Mouse (Mus musculus): ENCODE data around the gene Gkn2. TPM values are rescaled to one million over a fixed set of nuclear protein-coding genes. Genes with fewer than 3 reads are reported as not detected.

Gkn2 gene
- polyA plus RNA-seq, 1 experiment from 2014 or later = not detected

GRCm38 (mm10) chr6:87393466-87394205 lies 20.5 kb downstream of the Gkn2 start:
- no peaks in the 10 kb centered on the region for H3K27me3 ChIP-seq (ENCODE audit: control insufficient read depth, insufficient read depth, low read depth, low read length)
- H3K9ac ChIP-seq (ENCODE audit: low read depth, low read length) = no peak overlapping the region
- no peak overlapping the region for H3K27ac ChIP-seq (ENCODE audit: low read length)
- H3K4me1 ChIP-seq (ENCODE audit: control insufficient read depth, insufficient read depth, low read length) = no peaks in the 10 kb centered on the region
- H3K9me3 ChIP-seq (replicated peaks; ENCODE audit: control insufficient read depth, low read length, poor library complexity, severe bottlenecking) = no peaks in the 10 kb centered on the region
- no peaks in the 10 kb centered on the region for H3K36me3 ChIP-seq (ENCODE audit: control insufficient read depth, insufficient read depth, low read length)
- no peak overlapping the region for H3K4me3 ChIP-seq (ENCODE audit: low read depth, low read length)
- no peak overlapping the region for H3K4me2 ChIP-seq (ENCODE audit: low read length)
- ATAC-seq = no peak
- WGBS = 79% methylated on average over 8 of the region's 8 CpGs

GRCm38 (mm10) chr6:87394783-87395182 lies 21.6 kb downstream of the Gkn2 start:
- H3K4me3 ChIP-seq (ENCODE audit: low read depth, low read length) = no peak overlapping the region
- WGBS = 88% methylated on average over 9 of the region's 9 CpGs
- no peaks in the 10 kb centered on the region for H3K36me3 ChIP-seq (ENCODE audit: control insufficient read depth, insufficient read depth, low read length)
- H3K4me2 ChIP-seq (ENCODE audit: low read length) = no peak overlapping the region
- no peaks in the 10 kb centered on the region for H3K4me1 ChIP-seq (ENCODE audit: control insufficient read depth, insufficient read depth, low read length)
- no peaks in the 10 kb centered on the region for H3K9me3 ChIP-seq (replicated peaks; ENCODE audit: control insufficient read depth, low read length, poor library complexity, severe bottlenecking)
- ATAC-seq = no peak
- no peak overlapping the region for H3K27ac ChIP-seq (ENCODE audit: low read length)
- H3K27me3 ChIP-seq (ENCODE audit: control insufficient read depth, insufficient read depth, low read depth, low read length) = no peaks in the 10 kb centered on the region
- no peak overlapping the region for H3K9ac ChIP-seq (ENCODE audit: low read depth, low read length)

GRCm38 (mm10) chr6:87399137-87399536 lies 26.0 kb downstream of the Gkn2 start:
- H3K27ac ChIP-seq (ENCODE audit: low read length) = no peak overlapping the region
- 2% methylated on average over 5 of the region's 5 CpGs for WGBS

GRCm38 (mm10) chr6:87399886-87400566 lies 26.9 kb downstream of the Gkn2 start:
- WGBS = 60% methylated on average over 4 of the region's 4 CpGs

More at GRCm38 (mm10) chr6:87399137-87399536, 26.0 kb downstream of the Gkn2 start:
- Histone ChIP-seq H3K4me3 (ENCODE audit: low read depth, low read length) (no peak overlapping the region), H3K4me1 (ENCODE audit: control insufficient read depth, insufficient read depth, low read length) (no peaks in the 10 kb centered on the region), H3K9me3 (replicated peaks; ENCODE audit: control insufficient read depth, low read length, poor library complexity, severe bottlenecking) (no peaks in the 10 kb centered on the region), H3K27me3 (ENCODE audit: control insufficient read depth, insufficient read depth, low read depth, low read length) (no peaks in the 10 kb centered on the region), H3K9ac (ENCODE audit: low read depth, low read length) (no peak overlapping the region), H3K36me3 (ENCODE audit: control insufficient read depth, insufficient read depth, low read length) (no peaks in the 10 kb centered on the region), H3K4me2 (ENCODE audit: low read length) (no peak overlapping the region)
- ATAC-seq = no peak

GRCm38 (mm10) chr6:87401456-87401855 lies 28.3 kb downstream of the Gkn2 start:
- WGBS = 80% methylated on average over 6 of the region's 6 CpGs
- H3K4me2 ChIP-seq (ENCODE audit: low read length) = no peak overlapping the region
- H3K9ac ChIP-seq (ENCODE audit: low read depth, low read length) = no peak overlapping the region
- no peaks in the 10 kb centered on the region for H3K4me1 ChIP-seq (ENCODE audit: control insufficient read depth, insufficient read depth, low read length)
- H3K4me3 ChIP-seq (ENCODE audit: low read depth, low read length) = no peak overlapping the region
- no peak for ATAC-seq
- H3K27me3 ChIP-seq (ENCODE audit: control insufficient read depth, insufficient read depth, low read depth, low read length) = no peaks in the 10 kb centered on the region
- H3K36me3 ChIP-seq (ENCODE audit: control insufficient read depth, insufficient read depth, low read length) = no peaks in the 10 kb centered on the region
- no peaks in the 10 kb centered on the region for H3K9me3 ChIP-seq (replicated peaks; ENCODE audit: control insufficient read depth, low read length, poor library complexity, severe bottlenecking)
- H3K27ac ChIP-seq (ENCODE audit: low read length) = no peak overlapping the region

More at GRCm38 (mm10) chr6:87399886-87400566, 26.9 kb downstream of the Gkn2 start:
- H3K4me3 ChIP-seq (ENCODE audit: low read depth, low read length) = no peak overlapping the region
- H3K27me3 ChIP-seq (ENCODE audit: control insufficient read depth, insufficient read depth, low read depth, low read length) = no peaks in the 10 kb centered on the region
- no peak overlapping the region for H3K9ac ChIP-seq (ENCODE audit: low read depth, low read length)
- H3K4me1 ChIP-seq (ENCODE audit: control insufficient read depth, insufficient read depth, low read length) = no peaks in the 10 kb centered on the region
- H3K36me3 ChIP-seq (ENCODE audit: control insufficient read depth, insufficient read depth, low read length) = no peaks in the 10 kb centered on the region
- H3K9me3 ChIP-seq (replicated peaks; ENCODE audit: control insufficient read depth, low read length, poor library complexity, severe bottlenecking) = no peaks in the 10 kb centered on the region
- no peak overlapping the region for H3K27ac ChIP-seq (ENCODE audit: low read length)
- ATAC-seq = no peak
- no peak overlapping the region for H3K4me2 ChIP-seq (ENCODE audit: low read length)

GRCm38 (mm10) chr6:87412011-87412410 lies 38.9 kb downstream of the Gkn2 start:
- Histone ChIP-seq H3K9ac (ENCODE audit: low read depth, low read length) (no peak overlapping the region), H3K4me1 (ENCODE audit: control insufficient read depth, insufficient read depth, low read length) (no peaks in the 10 kb centered on the region; the same call in 1 of the 2 replicates), H3K36me3 (ENCODE audit: control insufficient read depth, insufficient read depth, low read length) (no peaks in the 10 kb centered on the region), H3K4me2 (ENCODE audit: low read length) (no peak overlapping the region), H3K9me3 (replicated peaks; ENCODE audit: control insufficient read depth, low read length, poor library complexity, severe bottlenecking) (no peaks in the 10 kb centered on the region), H3K27me3 (ENCODE audit: control insufficient read depth, insufficient read depth, low read depth, low read length) (no peaks in the 10 kb centered on the region), H3K27ac (ENCODE audit: low read length) (no peak overlapping the region), H3K4me3 (ENCODE audit: low read depth, low read length) (no peak overlapping the region)
- 25% methylated on average over 3 of the region's 3 CpGs for WGBS
- ATAC-seq = no peak

- Histone ChIP-seq H3K27me3 (ENCODE audit: control insufficient read depth, insufficient read depth, low read depth, low read length) (no peaks in the 10 kb centered on the region), H3K9ac (ENCODE audit: low read depth, low read length) (no peak overlapping the region), H3K4me3 (ENCODE audit: low read depth, low read length) (no peak overlapping the region), H3K9me3 (replicated peaks; ENCODE audit: control insufficient read depth, low read length, poor library complexity, severe bottlenecking) (no peaks in the 10 kb centered on the region), H3K4me2 (ENCODE audit: low read length) (no peak overlapping the region), H3K27ac (ENCODE audit: low read length) (no peak overlapping the region), H3K36me3 (ENCODE audit: control insufficient read depth, insufficient read depth, low read length) (no peaks in the 10 kb centered on the region), H3K4me1 (ENCODE audit: control insufficient read depth, insufficient read depth, low read length) (peaks cover 3% of the 10 kb centered on the region; the same call in 1 of the 2 replicates)
- ATAC-seq = no peak
- WGBS = 86% methylated on average over 7 of the region's 7 CpGs
Measured at GRCm38 (mm10) chr6:87422304-87422703, 49.1 kb downstream of the Gkn2 start.

GRCm38 (mm10) chr6:87424037-87424816 lies 51.1 kb downstream of the Gkn2 start:
- H3K4me2 ChIP-seq (ENCODE audit: low read length) = peak overlapping the region; percentile 47
- peak overlapping the region; percentile 23; the same call in 1 of the 2 replicates for H3K4me3 ChIP-seq (ENCODE audit: low read depth, low read length)
- H3K27ac ChIP-seq (ENCODE audit: low read length) = no peak overlapping the region
- no peaks in the 10 kb centered on the region for H3K36me3 ChIP-seq (ENCODE audit: control insufficient read depth, insufficient read depth, low read length)
- H3K9me3 ChIP-seq (replicated peaks; ENCODE audit: control insufficient read depth, low read length, poor library complexity, severe bottlenecking) = no peaks in the 10 kb centered on the region
- no peak overlapping the region for H3K9ac ChIP-seq (ENCODE audit: low read depth, low read length)
- H3K4me1 ChIP-seq (ENCODE audit: control insufficient read depth, insufficient read depth, low read length) = peaks cover 3% of the 10 kb centered on the region; the same call in 1 of the 2 replicates
- H3K27me3 ChIP-seq (ENCODE audit: control insufficient read depth, insufficient read depth, low read depth, low read length) = no peaks in the 10 kb centered on the region
- ATAC-seq = no peak
- 54% methylated on average over 19 of the region's 19 CpGs for WGBS
